Mouse (Mus musculus) forebrain, embryonic 16.5 days (tissue): ENCODE results near the gene Pdp2. TPM values are rescaled to one million over a fixed set of nuclear protein-coding genes. Genes with fewer than 3 reads are reported as not detected.

Source experiments
- ATAC-seq: fragments of 200-750 bp; cut with Nextera tagmentation; 2 replicates; pipeline ENCODE4 v1.8.0; 2017; ENCODE audit warnings: mild to moderate bottlenecking, moderate library complexity
- H3K27ac ChIP-seq: fragments of 300-500 bp; sonication (generic); 2 replicates; pipeline ENCODE4 v1.5.1; 2014; ENCODE audit warnings: low read length, control low read depth
- H3K27me3 ChIP-seq: fragments of 300-500 bp; sonication (generic); replicated peaks from 2 replicates; pipeline ENCODE4 v1.6.1; 2014; ENCODE audit warnings: low read length; ENCODE audit not compliant: control insufficient read depth, insufficient read depth
- H3K36me3 ChIP-seq: fragments of 300-500 bp; sonication (generic); 2 replicates; pipeline ENCODE4 v1.6.1; 2014; ENCODE audit not compliant: control insufficient read depth, insufficient read depth
- H3K4me1 ChIP-seq: fragments of 300-500 bp; sonication (generic); replicated peaks from 2 replicates; pipeline ENCODE4 v1.6.1; 2014; ENCODE audit warnings: low read length; ENCODE audit not compliant: control insufficient read depth, insufficient read depth
- H3K4me2 ChIP-seq: fragments of 300-500 bp; sonication (generic); 2 replicates; pipeline ENCODE4 v1.6.1; 2014; ENCODE audit warnings: mild to moderate bottlenecking, low read length, control low read depth
- H3K4me3 ChIP-seq: fragments of 300-500 bp; sonication (generic); replicated peaks from 2 replicates; pipeline ENCODE4 v1.5.1; 2014; ENCODE audit warnings: mild to moderate bottlenecking, low read length, control low read depth
- H3K9ac ChIP-seq: fragments of 300-500 bp; sonication (generic); replicated peaks from 2 replicates; pipeline ENCODE4 v1.6.1; 2014; ENCODE audit warnings: low read depth, low read length, control low read depth
- H3K9me3 ChIP-seq: fragments of 300-500 bp; sonication (generic); 2 replicates; pipeline ENCODE4 v1.6.1; 2016; ENCODE audit warnings: low read length; ENCODE audit not compliant: control insufficient read depth
- WGBS: fragments of 180-500 bp; shearing (Covaris S2); extraction: QIAGEN DNeasy Blood & Tissue Kit; methylation state at CpG from one replicate; pipeline ENCODE4 v1.1.7; 2014; 5-methylcytosine and 5-hydroxymethylcytosine counted together
- polyA plus RNA-seq: library from polyadenylated mRNA; unstranded; fragments of >200 nt; fragmentation: Nextera tagmentation; extraction: Ambion mirVana; gene quantifications from 2 replicates; pipeline ENCODE4 v1.2.1, GENCODE M21; 2015

Pdp2 gene
- polyA plus RNA-seq, 1 experiment from 2014 or later: 18.4 TPM

DNA sequence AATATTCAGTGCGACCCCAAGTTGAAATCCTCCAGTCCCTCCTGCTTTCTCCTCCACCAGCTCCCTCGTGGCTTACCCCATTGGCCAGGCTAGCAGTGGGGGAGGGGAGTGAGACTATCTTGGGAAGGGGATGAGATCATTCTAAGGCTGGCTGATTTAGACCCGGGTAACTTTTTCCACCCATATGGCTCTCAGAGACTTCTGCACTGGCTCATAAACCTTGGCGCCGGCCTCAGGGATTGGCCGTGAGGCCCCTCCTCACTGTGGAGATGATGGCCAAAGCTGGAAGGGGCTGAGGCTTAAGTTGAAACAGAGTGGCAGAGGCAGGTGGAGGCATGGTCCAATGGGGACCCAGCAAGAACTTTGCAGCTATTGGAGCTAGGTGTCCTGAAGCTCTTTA is 15.1 kb downstream of the Pdp2 start:
- Histone ChIP-seq H3K4me1 (0 out of 2 replicates have a peak, but pooled peaks cover 3% of the 10 kb centered on the region), H3K27ac (no peak overlapping the region), H3K9me3 (no peaks in the 10 kb centered on the region), H3K36me3 (no peaks in the 10 kb centered on the region), H3K4me2 (no peak overlapping the region), H3K27me3 (0 out of 2 replicates have a peak, but pooled peaks cover 1% of the 10 kb centered on the region), H3K4me3 (no peak overlapping the region), H3K9ac (no peak overlapping the region)
- no peak for ATAC-seq
- WGBS: 53% methylated on average over 6 of the region's 6 CpGs

DNA sequence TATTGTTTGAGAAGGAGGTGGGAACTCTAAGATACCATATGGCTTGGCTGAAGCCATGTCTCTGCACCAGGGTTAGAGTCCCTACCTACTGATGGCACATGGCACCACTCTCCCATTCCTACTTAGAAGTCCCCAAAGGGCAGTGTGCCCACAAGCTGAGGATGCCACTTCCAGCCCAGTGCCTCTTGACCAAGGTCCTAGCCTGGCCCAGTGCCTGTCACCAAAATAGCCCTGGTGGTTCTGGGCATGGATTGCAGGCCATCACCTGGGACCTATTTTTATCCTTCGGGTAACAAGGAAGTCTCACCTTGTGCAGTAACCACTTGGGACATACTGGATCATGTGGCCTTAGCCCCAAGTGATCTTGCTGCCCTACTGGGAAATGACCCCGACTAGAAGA is 16.7 kb downstream of the Pdp2 start:
- H3K4me2 ChIP-seq: no peak overlapping the region
- H3K9me3 ChIP-seq: no peaks in the 10 kb centered on the region
- no peaks in the 10 kb centered on the region for H3K27me3 ChIP-seq
- ATAC-seq: no peak
- no peak overlapping the region for H3K27ac ChIP-seq
- H3K4me3 ChIP-seq: no peak overlapping the region
- no peaks in the 10 kb centered on the region for H3K4me1 ChIP-seq
- 86% methylated on average over 2 of the region's 2 CpGs for WGBS
- no peak overlapping the region for H3K9ac ChIP-seq
- no peaks in the 10 kb centered on the region for H3K36me3 ChIP-seq

DNA sequence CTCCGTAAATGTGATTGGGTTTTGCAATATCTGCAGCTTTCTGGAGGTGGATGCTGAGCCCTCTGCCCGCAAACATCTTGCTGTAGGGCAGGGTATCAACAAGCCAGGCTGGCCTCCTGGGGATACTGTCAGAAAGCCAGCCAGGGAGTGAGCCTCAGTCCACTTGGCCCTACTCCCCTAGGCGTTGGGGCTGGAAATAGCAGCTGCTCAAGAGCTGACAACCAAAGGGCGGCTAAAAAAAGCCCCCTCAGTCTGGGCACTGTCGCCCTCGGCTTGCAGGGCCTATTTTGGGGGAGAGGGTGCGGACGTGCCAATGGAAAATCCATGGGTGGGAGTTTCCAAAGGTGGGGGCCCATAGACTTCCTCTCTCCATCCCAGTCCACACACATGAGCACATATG is 18.0 kb downstream of the Pdp2 start:
- no peaks in the 10 kb centered on the region for H3K27me3 ChIP-seq
- H3K4me2 ChIP-seq: no peak overlapping the region
- no peaks in the 10 kb centered on the region for H3K9me3 ChIP-seq
- H3K36me3 ChIP-seq: no peaks in the 10 kb centered on the region
- H3K27ac ChIP-seq: no peak overlapping the region
- H3K4me1 ChIP-seq: no peaks in the 10 kb centered on the region
- ATAC-seq: no peak
- H3K9ac ChIP-seq: no peak overlapping the region
- 74% methylated on average over 8 of the region's 8 CpGs for WGBS
- H3K4me3 ChIP-seq: no peak overlapping the region

DNA sequence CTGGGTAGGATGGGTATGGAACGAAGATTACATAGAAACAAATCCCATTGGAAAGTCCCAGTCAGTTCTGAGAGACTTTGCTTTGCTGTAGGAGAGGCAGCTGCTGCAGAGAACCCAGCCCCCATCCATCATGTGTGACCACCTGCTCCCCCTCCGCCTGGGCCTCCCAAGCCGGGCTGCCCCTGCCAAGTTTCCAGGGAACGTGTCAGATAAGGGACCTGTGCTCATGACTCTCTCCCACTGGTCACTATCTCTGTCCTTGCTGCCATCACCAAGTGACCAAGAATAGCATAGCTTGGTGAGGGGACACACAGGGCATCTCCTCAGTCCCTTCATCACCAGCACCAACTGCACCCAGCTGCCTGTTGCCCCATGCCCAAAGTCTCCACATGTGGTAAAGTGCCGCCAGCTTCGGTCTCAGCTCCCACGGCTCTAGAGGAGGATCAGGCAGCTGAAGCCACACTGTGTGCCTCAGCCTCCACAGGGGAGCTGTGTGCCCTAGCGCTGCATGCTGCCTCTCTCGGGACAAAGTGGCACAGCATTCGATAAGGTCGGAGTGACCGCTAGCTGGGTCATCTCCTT is 19.0 kb downstream of the Pdp2 start:
- Histone ChIP-seq H3K4me1 (no peaks in the 10 kb centered on the region), H3K4me3 (no peak overlapping the region), H3K27ac (no peak overlapping the region), H3K4me2 (no peak overlapping the region), H3K9me3 (no peaks in the 10 kb centered on the region), H3K36me3 (no peaks in the 10 kb centered on the region), H3K9ac (no peak overlapping the region), H3K27me3 (no peaks in the 10 kb centered on the region)
- 83% methylated on average over 12 of the region's 12 CpGs for WGBS
- ATAC-seq: no peak

DNA sequence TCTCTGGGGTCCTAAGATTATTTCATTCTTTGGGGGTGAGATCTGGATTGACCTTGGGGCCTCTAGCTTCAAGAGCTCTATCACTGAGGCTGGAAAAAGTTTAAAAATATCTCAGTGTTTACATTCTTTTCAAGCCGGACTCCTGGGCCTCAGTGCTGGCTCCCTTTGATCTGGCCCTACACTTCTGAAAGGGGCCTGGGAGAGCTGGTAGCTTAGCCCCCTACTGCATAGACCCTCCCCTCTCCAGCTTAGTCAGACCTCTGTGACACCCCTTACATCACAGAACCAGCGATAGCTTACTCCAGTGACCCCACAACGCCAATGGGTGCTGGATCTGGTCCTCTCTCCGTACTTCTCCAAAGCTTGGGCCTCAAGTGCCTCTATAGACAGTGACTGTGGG is 20.4 kb downstream of the Pdp2 start:
- Histone ChIP-seq H3K27me3 (no peaks in the 10 kb centered on the region), H3K4me2 (no peak overlapping the region), H3K9ac (no peak overlapping the region), H3K36me3 (no peaks in the 10 kb centered on the region), H3K9me3 (no peaks in the 10 kb centered on the region), H3K4me3 (no peak overlapping the region), H3K27ac (no peak overlapping the region), H3K4me1 (no peaks in the 10 kb centered on the region)
- ATAC-seq: no peak
- 83% methylated on average over 4 of the region's 4 CpGs for WGBS

DNA sequence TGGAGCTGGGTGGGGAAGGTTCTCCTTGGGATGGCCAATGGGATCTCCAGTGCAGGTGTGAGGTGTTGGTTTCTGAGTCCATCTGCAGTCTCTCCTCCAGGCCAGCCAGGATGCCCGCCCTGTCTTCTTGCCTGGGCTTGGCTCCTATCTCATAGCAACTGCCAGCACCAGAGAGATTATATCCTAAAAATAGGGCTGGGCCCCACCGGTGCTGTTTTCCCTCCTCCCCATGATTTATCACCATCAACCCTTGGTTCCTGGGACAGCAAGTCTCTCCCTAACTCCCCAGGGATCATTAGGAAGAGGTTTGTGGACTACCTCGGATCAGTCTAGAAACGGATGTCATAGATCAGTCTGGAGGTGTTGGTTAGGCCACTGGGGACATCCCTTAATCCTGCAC is 21.9 kb downstream of the Pdp2 start:
- Histone ChIP-seq H3K4me1 (no peaks in the 10 kb centered on the region), H3K27ac (no peak overlapping the region), H3K9ac (no peak overlapping the region), H3K4me3 (no peak overlapping the region), H3K9me3 (no peaks in the 10 kb centered on the region), H3K4me2 (no peak overlapping the region), H3K36me3 (no peaks in the 10 kb centered on the region), H3K27me3 (no peaks in the 10 kb centered on the region)
- WGBS: 88% methylated on average over 4 of the region's 4 CpGs
- no peak for ATAC-seq

DNA sequence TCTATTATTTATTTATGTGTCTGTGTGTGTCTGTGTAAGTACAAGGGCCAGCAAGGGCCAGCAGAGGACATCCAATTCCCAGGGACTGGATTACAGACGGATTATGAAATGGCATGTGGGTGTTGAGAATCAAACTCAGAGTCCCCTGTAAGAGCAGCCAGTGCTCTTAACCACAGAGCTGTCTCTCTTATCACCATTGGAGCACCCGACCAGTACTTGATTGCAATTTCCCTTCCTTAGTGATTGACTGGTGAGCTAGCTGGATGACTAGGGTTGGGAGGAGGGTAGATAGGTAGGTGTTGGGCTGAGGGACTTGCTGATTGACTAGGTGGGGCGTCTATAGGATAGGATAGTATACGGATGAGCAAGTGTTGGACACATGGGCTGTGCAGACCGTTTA is 29.5 kb downstream of the Pdp2 start:
- Histone ChIP-seq H3K27me3 (peaks cover 4% of the 10 kb centered on the region; the same call in 1 of the 2 replicates), H3K9me3 (no peaks in the 10 kb centered on the region), H3K4me3 (no peak overlapping the region), H3K36me3 (no peaks in the 10 kb centered on the region), H3K4me2 (no peak overlapping the region), H3K4me1 (no peaks in the 10 kb centered on the region), H3K27ac (no peak overlapping the region), H3K9ac (no peak overlapping the region)
- ATAC-seq: no peak
- WGBS: 78% methylated on average over 5 of the region's 5 CpGs

DNA sequence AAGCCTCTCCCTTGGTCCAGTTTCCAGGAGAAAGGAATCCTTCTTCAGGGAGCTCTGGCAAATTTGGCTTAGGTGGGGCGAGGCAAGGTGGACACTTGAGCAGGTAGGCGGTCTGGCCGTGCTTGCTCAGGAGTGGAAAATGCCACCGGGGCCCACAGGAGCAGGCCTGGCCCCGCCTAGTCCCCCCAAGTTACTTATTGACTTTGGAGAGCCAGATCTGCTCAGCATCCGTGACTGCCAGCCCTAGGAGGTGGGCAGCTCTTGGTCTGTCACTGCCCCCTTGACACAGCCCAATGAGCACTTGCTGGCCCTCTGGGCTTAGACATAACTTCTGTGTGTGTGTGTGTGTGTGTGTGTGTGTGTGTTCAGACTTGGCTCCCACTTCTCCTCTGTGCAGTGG is 32.9 kb downstream of the Pdp2 start, which contains the start of gene Cdh16:
Cdh16 (minus strand) TSS at position 236 of the 400 bp plus-strand sequence.
- Histone ChIP-seq H3K27ac (no peak within 1 kb of the TSS), H3K4me3 (no peak within 1 kb of the TSS), H3K9me3 (no peaks in the 10 kb centered on the region), H3K9ac (no peak within 1 kb of the TSS), H3K36me3 (no peaks in the 10 kb centered on the region), H3K27me3 (peaks cover 4% of the 10 kb centered on the region; the same call in 1 of the 2 replicates), H3K4me2 (no peak within 1 kb of the TSS), H3K4me1 (no peaks in the 10 kb centered on the region)
- ATAC-seq: no peak
- WGBS: 85% methylated on average over 6 of the region's 6 CpGs

DNA sequence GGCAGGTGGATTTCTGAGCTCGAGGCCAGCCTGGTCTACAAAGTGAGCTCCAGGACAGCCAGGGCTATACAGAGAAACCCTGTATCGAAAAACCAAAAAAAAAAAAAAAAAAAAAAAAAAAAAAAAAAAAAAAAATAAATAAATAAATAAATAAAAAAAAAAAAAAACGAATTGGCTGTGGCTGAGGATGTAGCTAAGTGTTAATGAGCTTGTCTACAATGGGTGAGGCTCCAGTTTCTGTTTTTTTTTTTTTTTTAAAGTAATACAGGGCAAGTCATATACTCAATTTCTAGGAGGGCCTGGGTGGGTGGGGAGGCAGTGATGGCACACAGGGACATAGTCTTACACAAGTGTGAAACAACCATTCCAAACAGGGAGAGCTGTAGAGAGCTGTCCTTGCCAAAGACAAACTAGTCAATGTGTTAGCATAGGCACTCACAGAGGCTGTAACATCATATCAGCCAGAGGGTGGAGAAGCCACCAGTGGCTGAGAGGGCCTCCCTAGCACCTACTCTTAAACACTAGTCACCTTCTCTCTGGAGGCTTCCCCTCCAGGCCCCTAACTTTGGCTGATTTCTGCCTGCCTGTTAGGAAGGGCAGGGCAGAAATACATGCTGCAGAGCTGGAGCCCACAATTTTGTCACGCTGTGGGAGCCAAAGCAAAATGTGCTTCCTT is 36.0 kb downstream of the Pdp2 start:
- Histone ChIP-seq H3K4me1 (peaks cover 10% of the 10 kb centered on the region), H3K36me3 (no peaks in the 10 kb centered on the region), H3K27ac (no peak overlapping the region), H3K4me3 (no peak overlapping the region), H3K9me3 (no peaks in the 10 kb centered on the region), H3K9ac (no peak overlapping the region), H3K27me3 (peaks cover 2% of the 10 kb centered on the region; the same call in 1 of the 2 replicates), H3K4me2 (no peak overlapping the region)
- no peak for ATAC-seq
- WGBS: 66% methylated on average over 3 of the region's 4 CpGs
